Mouse (Mus musculus) thymus, adult 2 months (tissue): ENCODE data around the gene Lmo7. TPM values are rescaled to one million over a fixed set of nuclear protein-coding genes. Genes with fewer than 3 reads are reported as not detected.

Source experiments
- DNase-seq: peaks from one replicate; pipeline ENCODE4 v3.0.0; 2021
- H3K27ac ChIP-seq: fragments of 200-500 bp; 2 replicates; pipeline ENCODE4 v1.5.1; 2012; ENCODE audit warnings: low read length, control low read depth; ENCODE audit not compliant: control insufficient read depth, insufficient read depth
- H3K27me3 ChIP-seq: fragments of 200-500 bp; 2 replicates; pipeline ENCODE4 v1.6.1; 2012; ENCODE audit warnings: mild to moderate bottlenecking, low read length, moderate library complexity, mixed read lengths; ENCODE audit not compliant: control insufficient read depth, insufficient read depth
- H3K36me3 ChIP-seq: fragments of 200-500 bp; 2 replicates; pipeline ENCODE4 v1.6.1; 2012; ENCODE audit warnings: mild to moderate bottlenecking, low read length, moderate library complexity; ENCODE audit not compliant: control insufficient read depth, insufficient read depth
- H3K4me1 ChIP-seq: fragments of 200-500 bp; replicated peaks from 2 replicates; pipeline ENCODE4 v1.6.1; 2012; ENCODE audit warnings: low read length; ENCODE audit not compliant: control insufficient read depth, insufficient read depth
- H3K4me3 ChIP-seq: fragments of 200-500 bp; 2 replicates; pipeline ENCODE4 v1.5.1; 2012; ENCODE audit warnings: mild to moderate bottlenecking, low read length, control low read depth, moderate library complexity; ENCODE audit not compliant: control insufficient read depth, insufficient read depth
- CTCF ChIP-seq: fragments of 200-500 bp; IDR thresholded peaks from 2 replicates; pipeline ENCODE4 v1.5.1; 2012; ENCODE audit warnings: mild to moderate bottlenecking, control low read depth, low read length, moderate library complexity, borderline replicate concordance; ENCODE audit not compliant: control insufficient read depth, poor library complexity, insufficient read depth; ENCODE audit errors: extremely low read depth
- POLR2A ChIP-seq: fragments of 200-500 bp; IDR thresholded peaks from 2 replicates; pipeline ENCODE4 v1.6.1; 2012; ENCODE audit warnings: mild to moderate bottlenecking, low read length, control low read depth, moderate library complexity; ENCODE audit not compliant: control insufficient read depth, poor library complexity, insufficient read depth; ENCODE audit errors: extremely low read depth
- WGBS: fragments of 180-500 bp; shearing (Covaris S2); methylation state at CpG from one replicate; pipeline ENCODE4 v1.1.7; 2018; 5-methylcytosine and 5-hydroxymethylcytosine counted together
- polyA plus RNA-seq: library from polyadenylated mRNA; depleted of rRNA; stranded (reverse); fragments of >200 nt; gene quantifications from 2 replicates; pipeline ENCODE4 v1.2.3, GENCODE M21; 2012

Lmo7 gene
- polyA plus RNA-seq, 1 experiment: 13.2 TPM

GRCm38 (mm10) chr14:101870171-101870902, 140.6 kb downstream of the Lmo7 start:
- WGBS: 85% methylated on average over 9 of the region's 9 CpGs
- no peaks in the 10 kb centered on the region for H3K36me3 ChIP-seq
- H3K27me3 ChIP-seq: no peaks in the 10 kb centered on the region
- no peak for DNase-seq
- TF ChIP-seq CTCF: no peak
- no peak for TF ChIP-seq POLR2A
- no peak overlapping the region for H3K4me3 ChIP-seq
- no peaks in the 10 kb centered on the region for H3K4me1 ChIP-seq
- H3K27ac ChIP-seq: no peak overlapping the region

- Histone ChIP-seq H3K36me3 (no peaks in the 10 kb centered on the region), H3K4me3 (no peak overlapping the region), H3K27ac (no peak overlapping the region), H3K27me3 (no peaks in the 10 kb centered on the region), H3K4me1 (no peaks in the 10 kb centered on the region)
- TF ChIP-seq CTCF (no peak), POLR2A (no peak)
- DNase-seq: no peak
- 81% methylated on average over 3 of the region's 3 CpGs for WGBS
These were observed 143.1 kb downstream of the Lmo7 start for GRCm38 (mm10) chr14:101872846-101873245.

- no peak for DNase-seq
- Histone ChIP-seq H3K36me3 (no peaks in the 10 kb centered on the region), H3K4me1 (no peaks in the 10 kb centered on the region), H3K27me3 (no peaks in the 10 kb centered on the region), H3K4me3 (no peak overlapping the region), H3K27ac (no peak overlapping the region)
- WGBS: 84% methylated on average over 8 of the region's 8 CpGs
- no peak for TF ChIP-seq POLR2A
These were observed 148.7 kb downstream of the Lmo7 start for GRCm38 (mm10) chr14:101878346-101879049.

GRCm38 (mm10) chr14:101879050-101879694, 149.4 kb downstream of the Lmo7 start:
- no peak for TF ChIP-seq CTCF
- TF ChIP-seq POLR2A: no peak
- H3K4me1 ChIP-seq: 0 out of 2 replicates have a peak, but pooled peaks cover 3% of the 10 kb centered on the region
- DNase-seq: no peak
- WGBS: 59% methylated on average over 7 of the region's 7 CpGs
- H3K27ac ChIP-seq: no peak overlapping the region
- H3K4me3 ChIP-seq: no peak overlapping the region
- H3K36me3 ChIP-seq: no peaks in the 10 kb centered on the region
- no peaks in the 10 kb centered on the region for H3K27me3 ChIP-seq

GRCm38 (mm10) chr14:101882966-101883365, 153.2 kb downstream of the Lmo7 start:
- whole genome bisulfite sequencing: 3% methylated on average over 5 of the region's 5 CpGs
- TF ChIP-seq POLR2A: no peak
- TF ChIP-seq CTCF: no peak
- Histone ChIP-seq H3K4me3 (no peak overlapping the region), H3K4me1 (0 out of 2 replicates have a peak, but pooled peaks cover 3% of the 10 kb centered on the region), H3K27ac (no peak overlapping the region), H3K36me3 (no peaks in the 10 kb centered on the region), H3K27me3 (no peaks in the 10 kb centered on the region)
- DNase-seq: peak; percentile 3

GRCm38 (mm10) chr14:101883787-101884186, 154.0 kb downstream of the Lmo7 start:
- Histone ChIP-seq H3K27ac (no peak overlapping the region), H3K27me3 (no peaks in the 10 kb centered on the region), H3K4me1 (0 out of 2 replicates have a peak, but pooled peaks cover 3% of the 10 kb centered on the region), H3K36me3 (no peaks in the 10 kb centered on the region), H3K4me3 (no peak overlapping the region)
- 86% methylated on average over 6 of the region's 6 CpGs for WGBS
- TF ChIP-seq POLR2A (no peak), CTCF (no peak)
- no peak for DNase-seq
